Mouse (Mus musculus) large intestine, adult 2 months (tissue): ENCODE measurements around the gene Akt1. TPM values are rescaled to one million over a fixed set of nuclear protein-coding genes. Genes with fewer than 3 reads are reported as not detected.

Experiments used
- DNase-seq: peaks from one replicate; pipeline ENCODE4 v3.0.0-alpha.2; 2012; ENCODE audit warnings: low read depth, low spot score
- WGBS: fragments of 180-500 bp; shearing (Covaris S2); methylation state at CpG from one replicate; pipeline ENCODE4 v1.1.7; 2018; 5-methylcytosine and 5-hydroxymethylcytosine counted together
- polyA plus RNA-seq: library from polyadenylated mRNA; depleted of rRNA; stranded (reverse); fragments of >200 nt; gene quantifications from 2 replicates; pipeline ENCODE4 v1.2.3, GENCODE M21; 2012; rRNA removed

Akt1 gene
- polyA plus RNA-seq = 110 and 119 TPM in 2 replicates

DNA sequence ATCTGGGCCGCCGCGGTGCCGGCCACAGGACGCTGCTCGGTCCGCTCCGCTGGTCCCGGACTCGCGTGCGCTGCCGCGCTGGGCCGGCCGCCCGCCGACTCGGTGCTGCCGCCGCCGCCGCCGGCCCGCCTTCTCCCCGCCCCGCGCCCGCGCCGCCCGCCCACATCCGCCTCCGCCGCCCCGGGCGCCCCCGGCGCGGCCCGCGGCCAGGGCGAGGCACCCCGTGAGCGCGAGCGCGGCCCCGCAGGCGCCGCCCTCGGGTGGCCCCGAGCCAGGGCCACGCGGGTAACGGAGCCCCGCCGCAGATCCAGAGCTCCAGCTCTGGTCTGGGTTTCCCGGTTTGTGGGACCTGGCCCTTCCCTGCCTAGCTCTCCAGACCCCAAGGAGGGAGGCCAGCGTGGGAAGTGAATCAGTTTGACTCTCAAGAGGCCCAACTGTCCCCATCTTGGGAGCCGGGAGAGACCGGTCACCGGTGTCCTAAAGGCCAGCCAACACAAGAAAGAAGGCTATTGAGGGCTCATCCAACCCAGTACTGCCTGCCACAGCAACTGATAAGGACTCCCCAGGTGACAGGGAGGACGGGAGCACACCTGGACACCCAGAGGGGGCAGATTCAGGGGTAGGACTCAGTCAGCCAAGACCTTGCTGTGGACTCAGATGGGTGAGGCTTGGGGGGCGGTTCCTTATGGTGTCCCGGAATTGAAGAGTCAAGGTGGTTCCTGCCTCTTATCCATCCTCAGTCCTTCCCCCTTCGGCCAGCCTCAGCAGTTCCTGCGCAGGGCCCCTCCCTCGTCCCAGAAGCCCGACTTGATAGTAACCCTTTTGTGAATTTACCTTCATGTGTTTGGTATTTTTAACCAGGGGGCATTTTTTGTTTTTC lies at the start of gene Akt1:
TSS of gene Akt1 (minus strand) at position 753 of the 880 bp plus-strand sequence.
- DNase-seq = no peak
- WGBS = 2% methylated on average over 67 of the region's 70 CpGs

GRCm38 (mm10) chr12:112724077-112724805 lies 49.6 kb upstream of the Akt1 start:
- 67% methylated on average over 11 of the region's 11 CpGs for WGBS
- DNase-seq = no peak

GRCm38 (mm10) chr12:112723445-112723844 lies 48.8 kb upstream of the Akt1 start:
- 73% methylated on average over 6 of the region's 6 CpGs for WGBS
- DNase-seq = no peak

DNA sequence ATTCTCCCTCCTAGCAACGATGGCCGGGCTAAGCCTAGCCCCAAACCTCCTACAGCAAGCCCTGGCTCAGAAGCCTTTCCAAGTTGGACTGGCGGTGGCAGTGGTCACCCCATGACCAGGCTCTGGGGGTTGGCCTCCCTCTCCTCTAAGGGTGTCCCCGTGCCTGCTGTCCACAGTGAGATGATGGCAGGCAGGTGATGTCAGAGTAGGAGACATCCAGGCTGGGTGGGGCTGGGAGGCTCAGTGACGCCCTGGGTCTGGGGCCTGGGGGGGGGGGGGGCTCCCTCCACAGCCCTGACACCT lies 48.3 kb upstream of the Akt1 start:
- DNase-seq = no peak
- 6% methylated on average over 5 of the region's 5 CpGs for WGBS

DNA sequence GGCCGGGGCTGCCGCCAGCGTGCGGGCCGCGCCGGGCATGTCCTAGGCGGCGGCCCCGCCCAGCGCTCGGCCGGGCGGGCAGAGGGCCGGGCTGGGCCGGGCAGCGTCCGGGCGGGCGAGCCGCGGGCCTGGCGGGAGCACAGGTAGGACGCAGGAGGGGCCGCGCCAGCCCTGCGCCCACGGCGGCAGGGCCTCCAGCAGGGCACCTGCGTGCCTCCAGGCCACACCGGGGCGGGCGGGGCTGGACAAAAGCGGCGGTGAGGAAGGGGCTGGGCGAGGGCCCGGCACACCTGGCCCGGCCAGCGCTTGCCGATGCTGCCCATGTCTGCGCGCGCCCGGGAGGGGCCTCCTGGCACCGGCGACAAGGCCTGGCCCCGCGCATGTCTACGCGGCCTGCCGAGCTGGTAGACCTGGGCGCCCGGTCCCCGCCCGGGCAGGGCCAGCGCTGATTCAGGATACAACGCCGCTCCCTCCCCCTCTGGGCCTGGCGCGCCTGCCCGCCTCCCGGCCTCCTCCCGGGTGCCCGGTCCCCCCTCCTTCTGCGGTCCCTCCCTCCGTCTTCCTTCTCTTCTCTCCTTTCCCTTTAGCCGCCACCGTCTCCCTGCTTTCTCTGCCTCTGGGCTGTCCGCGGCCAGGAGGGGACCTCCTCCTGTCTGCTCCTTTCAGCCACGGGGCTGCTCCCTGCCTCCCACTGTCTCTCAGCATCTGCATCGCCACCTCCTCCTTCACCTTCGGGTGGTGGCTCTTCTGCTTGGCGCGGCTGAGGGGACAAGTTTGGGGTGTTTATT lies 47.8 kb upstream of the Akt1 start:
- 3% methylated on average over 73 of the region's 75 CpGs for WGBS

GRCm38 (mm10) chr12:112721424-112722239 lies 46.9 kb upstream of the Akt1 start:
- 9% methylated on average over 56 of the region's 69 CpGs for WGBS
- DNase-seq = no peak

More for the DNA sequence above, 47.8 kb upstream of the Akt1 start:
- DNase-seq = no peak

- WGBS = 26% methylated on average over 12 of the region's 12 CpGs
- DNase-seq = no peak
Measured at GRCm38 (mm10) chr12:112720890-112721423, 46.3 kb upstream of the Akt1 start.

GRCm38 (mm10) chr12:112720216-112720615 lies 45.5 kb upstream of the Akt1 start, which contains the start of gene Cep170b:
Gene Cep170b (plus strand): TSS chr12:112720455.
- WGBS = 37% methylated on average over 6 of the region's 6 CpGs
- DNase-seq = no peak

GRCm38 (mm10) chr12:112718995-112719394 lies 44.3 kb upstream of the Akt1 start:
- no peak for DNase-seq
- 79% methylated on average over 5 of the region's 5 CpGs for WGBS

- WGBS = 43% methylated on average over 7 of the region's 7 CpGs
- DNase-seq = no peak
Measured at GRCm38 (mm10) chr12:112717140-112717539, 42.5 kb upstream of the Akt1 start.

GRCm38 (mm10) chr12:112713984-112714383 lies 39.3 kb upstream of the Akt1 start:
- no peak for DNase-seq
- 40% methylated on average over 3 of the region's 3 CpGs for WGBS

DNA sequence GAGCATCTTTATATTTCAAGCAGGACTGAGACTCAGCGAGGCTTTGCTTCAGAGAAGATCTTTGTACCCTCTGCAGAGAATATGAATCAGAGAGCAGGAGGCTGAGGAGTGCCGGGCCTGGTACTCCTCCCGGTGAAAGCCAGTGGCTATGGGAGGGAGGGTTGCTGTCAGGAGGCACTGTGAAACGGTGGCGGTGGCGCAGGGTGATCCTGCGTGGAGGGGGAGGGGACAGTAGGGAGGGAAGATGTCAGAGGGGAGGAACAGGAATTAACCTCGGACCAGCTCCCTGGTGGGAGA lies 32.8 kb upstream of the Akt1 start:
- DNase-seq = no peak
- 16% methylated on average over 8 of the region's 8 CpGs for whole genome bisulfite sequencing

DNA sequence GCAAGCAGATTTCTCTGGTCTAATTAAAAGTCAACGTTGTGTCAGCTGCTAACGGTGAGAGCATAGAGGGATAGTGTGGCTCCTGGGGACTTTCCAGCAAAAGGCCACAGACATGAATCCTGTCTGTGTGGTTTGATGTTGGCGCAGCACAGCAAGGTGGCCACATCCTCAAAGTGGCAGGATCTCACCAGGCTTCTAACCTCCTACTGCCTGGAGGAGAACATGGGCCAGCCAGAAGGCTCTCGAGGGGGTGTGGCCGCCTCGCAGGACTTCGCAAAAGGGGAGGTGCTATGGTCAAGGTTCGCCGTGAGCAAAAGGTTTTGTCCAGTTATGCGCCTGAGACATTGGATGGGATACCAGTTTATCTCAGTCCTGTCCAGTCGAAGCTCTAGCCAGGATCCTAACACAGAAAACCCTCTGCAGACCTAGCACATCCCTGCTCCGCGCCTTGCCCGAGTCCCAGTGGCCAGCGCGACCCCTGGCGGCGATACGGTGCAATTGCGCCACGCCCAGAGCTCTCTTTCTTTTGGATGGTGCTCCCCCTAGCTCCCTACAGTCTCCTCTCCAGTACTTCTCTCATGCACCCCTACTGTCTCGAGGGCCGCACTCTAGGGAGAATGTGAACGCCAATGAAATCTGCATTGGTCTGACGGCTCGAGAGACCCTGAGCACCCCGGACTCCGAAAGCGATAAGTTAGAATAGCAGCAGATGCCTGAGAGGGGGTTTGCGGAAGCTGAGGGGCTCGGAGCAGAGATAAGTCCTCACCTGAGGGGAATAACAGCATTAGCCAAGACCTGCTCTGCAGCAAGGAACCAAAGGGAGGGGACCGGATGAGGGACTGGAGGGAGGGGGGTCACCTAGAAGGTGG lies 32.3 kb upstream of the Akt1 start:
- no peak for DNase-seq
- 9% methylated on average over 32 of the region's 32 CpGs for WGBS

GRCm38 (mm10) chr12:112702374-112703320 lies 28.0 kb upstream of the Akt1 start:
- DNase-seq = no peak
- WGBS = 28% methylated on average over 6 of the region's 6 CpGs

- 9% methylated on average over 15 of the region's 15 CpGs for WGBS
- no peak for DNase-seq
Measured at GRCm38 (mm10) chr12:112700522-112700921, 25.8 kb upstream of the Akt1 start.

GRCm38 (mm10) chr12:112696806-112697425 lies 22.2 kb upstream of the Akt1 start:
- 69% methylated on average over 3 of the region's 3 CpGs for WGBS
- DNase-seq = no peak

- no peak for DNase-seq
- WGBS = 71% methylated on average over 10 of the region's 10 CpGs
Measured at GRCm38 (mm10) chr12:112694127-112694475, 19.4 kb upstream of the Akt1 start.
